Mouse (Mus musculus) ES-Bruce4 (cell line): Measurements from ENCODE around the gene Prr5.

Source experiments
- CTCF ChIP-seq: IDR thresholded peaks from one replicate; pipeline ENCODE4 v1.8.1; 2011; ENCODE audit warnings: low read depth, low read length
- EP300 ChIP-seq: IDR thresholded peaks from 2 replicates; pipeline ENCODE4 v1.6.1; 2011; ENCODE audit warnings: low read depth, low read length; ENCODE audit not compliant: insufficient read depth

DNA sequence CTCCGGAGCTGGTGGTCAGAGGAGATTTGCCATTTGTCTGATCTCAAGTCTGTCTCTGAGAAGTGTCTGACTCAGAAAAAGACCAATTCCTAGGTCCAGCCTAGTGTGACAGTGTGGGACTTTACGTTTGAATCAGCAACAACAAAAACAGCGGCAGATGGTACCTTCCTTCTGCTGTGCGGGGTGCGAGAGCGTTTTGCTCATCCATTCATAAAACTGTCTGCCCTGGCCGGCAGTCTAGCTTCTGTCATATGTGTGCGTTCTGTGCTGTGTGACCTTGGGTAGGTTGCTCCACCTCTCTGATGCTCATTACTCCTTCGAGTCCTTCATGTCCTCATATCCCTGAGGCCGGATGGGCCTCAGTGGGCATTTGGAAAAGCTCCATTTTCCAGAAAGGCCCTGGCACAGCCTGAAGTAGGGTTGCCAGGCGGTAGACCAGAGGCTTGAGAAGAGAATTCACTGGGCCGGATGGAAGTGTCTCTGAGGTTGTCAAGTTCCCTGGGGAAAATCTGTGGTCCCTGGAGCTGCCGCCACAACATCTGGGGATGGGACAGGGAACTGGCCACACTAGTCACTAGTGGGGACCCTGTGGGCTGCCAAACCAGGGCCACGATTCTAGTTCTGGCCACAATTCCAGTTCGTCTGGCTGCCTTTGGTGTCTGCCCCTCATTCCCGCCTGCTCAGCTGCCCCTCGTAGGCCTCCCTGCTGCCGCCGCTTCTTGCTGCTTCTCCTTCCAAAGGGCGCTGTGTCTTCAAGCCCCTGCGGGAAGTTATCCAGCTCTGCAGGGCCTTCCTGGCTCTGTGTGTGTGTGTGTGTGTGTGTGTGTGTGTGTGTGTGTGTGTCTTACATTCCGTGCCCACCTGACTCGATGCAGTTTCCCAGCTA lies 594 bp downstream of the Prr5 start:
- TF ChIP-seq EP300 = no peak
- TF ChIP-seq CTCF = no peak
